Mouse (Mus musculus): ENCODE measurements around the gene Dppa2.
A peak's percentile ranks its signal among the peaks of the same experiment; 100 is the strongest.

GRCm38 (mm10) chr16:48366801-48367200, 63.1 kb downstream of the Dppa2 start:
- peak; percentile 61 for TF ChIP-seq CTCF (IDR thresholded peaks at IDR 0.05; ENCODE audit: low read depth)
- TF ChIP-seq EP300 (IDR thresholded peaks at IDR 0.05; ENCODE audit: low read depth) = no peak

Data from liver, embryonic 14.5 days (tissue).